Mouse (Mus musculus): ENCODE results near the gene Rgs7bp.
"Not testable (repeated sequence)": the region's sequence is repeated elsewhere in the genome, so short reads cannot be mapped to it uniquely, and the experiment has no call there.

The Rgs7bp gene

GRCm38 (mm10) chr13:104938966-104939593 is 115.7 kb downstream of the Rgs7bp start:
- DNase-seq (ENCODE audit: extremely low spot score, low read depth, low spot score): no peak

GRCm38 (mm10) chr13:104937759-104938158 is 117.0 kb downstream of the Rgs7bp start:
- no peak for DNase-seq (ENCODE audit: extremely low spot score, low read depth, low spot score)

- no peak for DNase-seq (ENCODE audit: extremely low spot score, low read depth, low spot score)
These were observed 118.1 kb downstream of the Rgs7bp start for GRCm38 (mm10) chr13:104936586-104936985.

DNA sequence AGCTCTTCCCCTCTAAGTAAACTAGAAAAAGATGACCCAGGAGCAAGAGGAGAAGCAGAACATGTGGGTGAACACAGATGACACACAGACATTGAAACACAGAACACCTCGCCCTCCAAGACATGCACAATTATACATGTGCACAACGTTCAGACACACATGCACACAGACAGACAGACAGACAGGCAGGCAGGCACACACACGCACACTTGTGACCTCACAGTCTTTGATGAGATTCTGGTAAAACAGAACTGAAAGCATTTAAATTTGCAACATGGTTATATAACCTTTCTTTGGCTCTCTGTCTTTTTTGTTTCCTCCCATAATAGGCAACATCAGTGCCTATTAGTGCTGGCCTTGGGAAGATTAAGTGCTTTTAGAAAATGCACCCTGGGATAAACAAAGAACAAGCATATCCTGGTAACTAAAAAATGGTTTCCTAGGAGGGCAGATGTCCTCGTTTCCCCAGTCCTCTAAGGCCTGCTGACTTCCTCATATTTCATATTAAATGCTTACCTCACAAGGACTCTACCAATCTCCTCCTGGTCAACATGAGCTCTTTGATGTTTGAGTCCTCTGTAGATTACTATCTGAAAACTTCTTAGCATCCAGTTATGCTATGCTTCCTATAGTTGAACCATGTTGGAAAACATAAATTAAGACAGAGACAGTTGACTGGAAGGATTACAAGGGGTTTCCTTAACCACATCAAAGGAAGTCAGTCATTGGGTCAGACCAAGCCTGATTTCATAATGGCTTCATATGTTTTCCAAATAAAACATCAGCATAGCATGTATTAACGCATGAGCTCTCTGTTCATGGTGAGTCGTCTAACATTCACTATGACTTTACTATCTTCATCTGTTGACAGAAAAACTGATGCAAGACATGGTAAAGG is 122.8 kb downstream of the Rgs7bp start:
- DNase-seq (ENCODE audit: extremely low spot score, low read depth, low spot score): no peak

GRCm38 (mm10) chr13:104930814-104931213 is 123.9 kb downstream of the Rgs7bp start:
- no peak for DNase-seq (ENCODE audit: extremely low spot score, low read depth, low spot score)

- DNase-seq (ENCODE audit: extremely low spot score, low read depth, low spot score): no peak
These were observed 136.1 kb downstream of the Rgs7bp start for GRCm38 (mm10) chr13:104918663-104919062.

GRCm38 (mm10) chr13:104916771-104917170 is 138.0 kb downstream of the Rgs7bp start:
- DNase-seq (ENCODE audit: extremely low spot score, low read depth, low spot score): not testable (repeated sequence)

DNA sequence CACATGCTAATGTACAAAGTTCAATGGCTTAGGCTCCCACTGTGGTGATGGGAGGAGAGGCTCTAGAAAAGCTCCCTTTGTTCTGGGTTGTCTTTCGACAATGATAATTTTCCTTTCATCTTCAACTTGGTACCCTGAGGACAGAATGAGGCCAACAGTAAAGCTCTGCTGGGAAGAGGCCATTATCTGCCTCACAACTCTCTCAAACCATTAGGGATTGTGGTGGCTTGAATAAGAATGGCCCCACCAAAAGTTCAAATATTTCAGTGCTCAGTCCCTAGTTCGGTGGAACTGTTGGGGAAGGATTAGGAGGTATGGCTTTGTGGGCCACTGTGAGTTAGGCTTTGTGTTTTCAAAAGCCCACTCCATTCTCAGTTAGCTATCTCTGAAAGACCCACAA is 138.6 kb downstream of the Rgs7bp start:
- DNase-seq (ENCODE audit: extremely low spot score, low read depth, low spot score): no peak

GRCm38 (mm10) chr13:104914288-104914895 is 140.3 kb downstream of the Rgs7bp start:
- no peak for DNase-seq (ENCODE audit: extremely low spot score, low read depth, low spot score)

- DNase-seq (ENCODE audit: extremely low spot score, low read depth, low spot score): not testable (repeated sequence)
These were observed 143.1 kb downstream of the Rgs7bp start for GRCm38 (mm10) chr13:104911626-104912025.

DNA sequence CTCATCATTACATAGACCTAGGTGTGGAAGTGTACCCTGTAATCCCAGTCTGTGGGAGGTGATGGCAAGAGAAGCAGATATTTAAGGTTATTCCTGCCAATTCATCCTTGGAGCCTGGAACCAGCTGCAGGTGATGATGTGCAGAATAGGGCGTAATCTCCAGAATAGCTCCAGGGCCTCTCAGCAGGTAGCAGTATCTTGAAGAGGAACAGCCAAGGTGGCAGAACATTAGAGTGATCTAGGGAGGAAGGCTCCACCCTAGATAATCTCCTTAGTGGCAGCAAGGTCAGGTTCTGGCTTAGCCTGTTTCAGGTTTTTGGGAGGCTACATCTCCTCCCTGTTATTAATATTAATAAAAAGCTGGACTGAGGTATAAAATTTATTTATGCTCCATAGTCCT is 143.7 kb downstream of the Rgs7bp start:
- DNase-seq (ENCODE audit: extremely low spot score, low read depth, low spot score): not testable (repeated sequence)

DNA sequence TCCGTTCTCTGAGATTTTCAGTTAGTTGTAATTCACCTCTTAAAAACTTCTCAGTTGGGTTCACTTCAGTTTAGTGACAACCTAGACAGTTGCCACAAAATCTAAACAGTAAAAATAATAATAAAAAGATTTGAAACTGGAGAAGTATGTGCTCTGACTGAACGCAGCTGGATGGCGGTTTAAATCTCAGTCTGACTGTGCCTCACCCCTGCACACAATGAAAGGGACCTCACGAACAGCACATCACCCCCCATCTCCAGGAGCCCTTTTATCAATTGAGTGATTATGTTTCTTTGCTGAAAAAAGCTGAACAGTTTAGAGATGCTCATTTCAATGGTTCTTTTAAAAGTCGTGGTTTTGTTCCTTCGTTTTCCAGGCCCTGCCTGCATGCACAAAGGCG is 146.0 kb downstream of the Rgs7bp start:
- no peak for DNase-seq (ENCODE audit: extremely low spot score, low read depth, low spot score)
